Mouse (Mus musculus): ENCODE measurements around the gene Hspb3.

DNA sequence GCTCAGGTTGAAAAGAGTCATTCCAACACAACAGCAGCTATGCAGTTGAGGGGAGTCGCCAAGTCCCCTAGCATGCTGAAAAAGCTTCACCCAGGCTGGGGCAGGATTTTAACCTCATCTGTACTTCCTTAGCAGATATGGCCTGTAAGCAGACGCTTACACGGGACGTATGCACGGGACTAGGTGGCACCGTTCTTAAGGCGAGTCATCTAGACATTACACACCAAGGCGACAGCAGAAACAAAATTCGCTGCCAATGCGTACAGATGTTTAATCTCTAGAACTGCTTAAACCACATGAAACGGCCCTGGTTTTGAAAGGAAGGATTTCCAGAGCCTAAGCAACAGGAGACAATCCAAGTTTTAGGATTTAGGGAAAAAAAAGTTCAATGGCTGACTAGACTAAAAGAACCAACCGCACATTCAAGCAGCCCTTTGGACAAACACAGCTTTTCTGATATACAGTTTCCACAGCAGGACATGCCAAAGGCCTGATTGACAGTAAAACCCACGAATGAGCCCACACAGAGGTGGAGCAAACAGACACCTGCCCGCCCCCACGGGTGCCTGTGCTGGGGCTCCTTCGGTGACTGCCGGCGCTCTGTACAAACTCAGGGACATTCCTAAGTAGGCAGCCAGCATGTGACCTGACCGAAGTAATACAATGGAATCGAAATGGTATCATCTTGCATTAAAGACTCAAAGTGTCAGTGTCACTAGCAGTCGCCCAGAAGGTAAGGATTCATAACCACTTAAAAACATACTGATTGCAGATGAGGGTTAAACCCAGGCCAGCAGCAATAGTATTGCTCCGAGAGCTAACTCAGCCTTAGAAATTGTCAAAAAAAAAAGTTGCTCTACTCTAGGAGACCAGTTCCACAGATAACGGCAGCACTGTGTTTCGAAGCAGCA, 48.6 kb downstream of the Hspb3 start:
- TF ChIP-seq POLR2A (IDR thresholded peaks at IDR 0.05; ENCODE audit: borderline replicate concordance, insufficient read depth, low read length), result no peak
- TF ChIP-seq CTCF (IDR thresholded peaks at IDR 0.05; ENCODE audit: borderline replicate concordance, insufficient read depth, low read depth, low read length), result no peak

All from cerebellum, adult 2 months (tissue).